Mouse (Mus musculus) Muller cell, postnatal 12 days (primary cell): Measurements from ENCODE around the gene Tshz2.
A peak's percentile ranks its signal among the peaks of the same experiment; 100 is the strongest.

Source experiments
- DNase-seq: peaks from one replicate; pipeline ENCODE4 v3.0.0-alpha.2; 2015; ENCODE audit errors: inconsistent ontology term

The Tshz2 gene

GRCm38 (mm10) chr2:169699862-169700511 lies 67.2 kb downstream of the Tshz2 start:
- DNase-seq: no peak

GRCm38 (mm10) chr2:169702725-169703486 lies 70.1 kb downstream of the Tshz2 start:
- DNase-seq: no peak

- DNase-seq: no peak
Observed at GRCm38 (mm10) chr2:169721793-169722326, 89.0 kb downstream of the Tshz2 start.

GRCm38 (mm10) chr2:169722341-169722740 lies 89.5 kb downstream of the Tshz2 start:
- no peak for DNase-seq

GRCm38 (mm10) chr2:169723645-169724462 lies 91.0 kb downstream of the Tshz2 start:
- no peak for DNase-seq

- DNase-seq: no peak
Observed at GRCm38 (mm10) chr2:169728651-169729280, 96.0 kb downstream of the Tshz2 start.

- peak; percentile 18 for DNase-seq
Observed at GRCm38 (mm10) chr2:169730551-169730996, 97.8 kb downstream of the Tshz2 start.

GRCm38 (mm10) chr2:169734053-169734452 lies 101.2 kb downstream of the Tshz2 start:
- no peak for DNase-seq

- no peak for DNase-seq
Observed at GRCm38 (mm10) chr2:169735475-169736406, 102.9 kb downstream of the Tshz2 start.

- no peak for DNase-seq
Observed at GRCm38 (mm10) chr2:169740996-169741395, 108.2 kb downstream of the Tshz2 start.

GRCm38 (mm10) chr2:169742791-169743190 lies 110.0 kb downstream of the Tshz2 start:
- DNase-seq: no peak

- DNase-seq: no peak
Observed at GRCm38 (mm10) chr2:169743294-169743693, 110.5 kb downstream of the Tshz2 start.

- DNase-seq: no peak
Observed at GRCm38 (mm10) chr2:169743910-169744309, 111.1 kb downstream of the Tshz2 start.

GRCm38 (mm10) chr2:169747114-169747642 lies 114.4 kb downstream of the Tshz2 start:
- DNase-seq: no peak

- DNase-seq: no peak
Observed at GRCm38 (mm10) chr2:169749331-169749945, 116.6 kb downstream of the Tshz2 start.

GRCm38 (mm10) chr2:169750574-169751491 lies 118.0 kb downstream of the Tshz2 start:
- peak; percentile 76 for DNase-seq

- DNase-seq: peak; percentile 28
Observed at GRCm38 (mm10) chr2:169752126-169752525, 119.3 kb downstream of the Tshz2 start.

- no peak for DNase-seq
Observed at GRCm38 (mm10) chr2:169753432-169753831, 120.6 kb downstream of the Tshz2 start.

GRCm38 (mm10) chr2:169755091-169755490 lies 122.3 kb downstream of the Tshz2 start:
- peak; percentile 56 for DNase-seq
